Mouse (Mus musculus) CH12F3 (cell line): ENCODE measurements around the gene Kctd21.

ENCODE experiments used
- in situ Hi-C: fragments of 300-500 bp; cut with MboI; formaldehyde crosslinking; loops from 2 replicates; pipeline ENCODE4 v1.14.3; 2020; ENCODE audit warnings: low sequenced_read_pairs

The Kctd21 gene

GRCm38 (mm10) chr7:97331726-97332666 is at the start of gene Kctd21, which contains the start of gene Usp35:
TSS of gene Kctd21 (plus strand) at chr7:97332327.
TSS of gene Usp35 (minus strand) at chr7:97332020.
- in situ Hi-C loops, result no loop called here

GRCm38 (mm10) chr7:97296986-97297385 is 35.1 kb upstream of the Kctd21 start:
- in situ Hi-C loops, result loop anchor here (10.0 kb wide), 1 partner anchor 322 kb away; no protein-coding TSS in a partner anchor

- in situ Hi-C loops, result loop anchor here (10.0 kb wide), 1 partner anchor 323 kb away; no protein-coding TSS in a partner anchor
Observed at GRCm38 (mm10) chr7:97297466-97297865, 34.7 kb upstream of the Kctd21 start.

- in situ Hi-C loops, result loop anchor here (10.0 kb wide), 1 partner anchor 323 kb away; no protein-coding TSS in a partner anchor
Observed at GRCm38 (mm10) chr7:97298279-97298678, 33.8 kb upstream of the Kctd21 start.

- in situ Hi-C loops, result loop anchor here (10.0 kb wide), 1 partner anchor 324 kb away; no protein-coding TSS in a partner anchor
Observed at GRCm38 (mm10) chr7:97298943-97299342, 33.2 kb upstream of the Kctd21 start.

DNA sequence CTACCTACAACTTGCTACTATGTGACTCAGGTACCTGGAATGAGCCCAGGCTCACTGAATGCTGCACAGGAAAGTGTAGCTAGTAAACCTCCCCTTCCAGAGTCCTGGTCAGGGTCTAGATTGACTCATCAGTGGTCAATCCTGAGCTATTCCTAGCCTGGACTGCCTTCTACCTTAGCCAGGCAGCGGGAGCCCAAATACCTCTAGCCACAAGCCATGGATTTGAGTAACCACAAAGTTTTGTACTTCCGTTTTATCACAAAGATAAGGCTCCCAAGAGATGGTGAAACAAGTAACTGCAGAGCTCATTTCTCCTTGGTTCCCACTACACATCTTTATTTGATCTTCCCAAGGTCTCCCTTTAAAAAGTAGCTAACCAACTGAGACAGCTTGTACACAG is 31.2 kb upstream of the Kctd21 start:
- in situ Hi-C loops, result no loop called here

DNA sequence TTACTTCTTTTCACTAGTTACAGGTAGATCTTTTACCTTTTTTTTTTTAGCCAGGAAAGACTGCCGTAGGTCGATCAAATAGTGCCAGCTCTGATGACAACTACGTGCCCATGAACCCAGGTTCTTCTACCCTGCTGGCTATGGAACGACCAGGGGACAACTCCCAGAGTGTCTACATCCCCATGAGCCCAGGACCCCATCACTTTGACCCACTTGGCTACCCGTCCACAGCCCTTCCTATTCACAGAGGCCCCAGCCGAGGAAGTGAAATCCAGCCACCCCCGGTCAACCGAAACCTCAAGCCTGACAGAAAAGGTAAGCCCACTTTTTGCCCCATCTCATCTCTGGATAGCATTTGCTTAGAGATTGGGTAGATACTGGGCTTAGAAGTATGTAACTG is 30.8 kb upstream of the Kctd21 start:
- in situ Hi-C loops, result no loop called here

GRCm38 (mm10) chr7:97302261-97302660 is 29.9 kb upstream of the Kctd21 start:
- in situ Hi-C loops, result no loop called here

GRCm38 (mm10) chr7:97302876-97303275 is 29.3 kb upstream of the Kctd21 start:
- in situ Hi-C loops, result no loop called here

GRCm38 (mm10) chr7:97303614-97304013 is 28.5 kb upstream of the Kctd21 start:
- in situ Hi-C loops, result no loop called here

DNA sequence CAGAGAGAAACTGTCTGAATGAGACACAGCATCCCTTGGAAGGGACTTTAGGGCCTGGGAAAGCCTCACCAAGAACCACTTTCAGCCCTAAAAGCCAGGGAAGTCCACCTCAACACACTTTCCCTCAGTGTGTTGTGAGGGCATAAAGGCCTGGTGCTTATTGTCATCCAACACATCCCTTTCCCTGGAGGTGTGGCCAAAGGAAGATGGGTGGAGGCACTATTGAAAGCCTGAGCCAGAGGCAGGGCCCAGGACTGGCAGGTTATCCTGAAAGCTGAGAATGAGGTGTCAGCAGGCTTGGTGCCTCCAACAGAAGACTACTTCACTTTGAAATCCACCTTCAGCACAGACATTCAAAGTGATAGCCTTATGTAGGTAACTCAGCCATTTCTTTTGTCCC is 27.7 kb upstream of the Kctd21 start:
- in situ Hi-C loops, result no loop called here

DNA sequence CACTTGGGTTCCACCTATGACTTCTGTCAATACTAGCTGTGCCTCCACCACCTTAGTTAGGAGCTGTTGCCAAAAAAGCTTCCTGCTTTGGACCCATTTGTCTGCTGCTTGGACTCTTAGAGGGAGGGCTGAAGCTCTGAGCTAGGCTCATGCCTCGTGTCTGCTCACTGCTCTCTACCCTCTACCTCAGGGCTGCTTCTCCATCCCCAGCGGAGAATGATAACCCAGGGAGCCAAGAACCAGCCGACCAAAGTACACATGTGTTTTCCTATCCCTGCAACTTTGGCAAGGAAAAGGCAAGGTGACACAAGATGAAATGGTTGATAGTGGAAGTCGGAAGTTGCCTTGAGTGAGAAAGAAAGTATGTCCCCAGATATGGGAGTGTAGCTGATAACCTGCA is 26.9 kb upstream of the Kctd21 start:
- in situ Hi-C loops, result no loop called here

GRCm38 (mm10) chr7:97306813-97307212 is 25.3 kb upstream of the Kctd21 start:
- in situ Hi-C loops, result no loop called here

GRCm38 (mm10) chr7:97307546-97307945 is 24.6 kb upstream of the Kctd21 start:
- in situ Hi-C loops, result no loop called here

- in situ Hi-C loops, result no loop called here
Observed at GRCm38 (mm10) chr7:97309461-97310340, 22.4 kb upstream of the Kctd21 start.

DNA sequence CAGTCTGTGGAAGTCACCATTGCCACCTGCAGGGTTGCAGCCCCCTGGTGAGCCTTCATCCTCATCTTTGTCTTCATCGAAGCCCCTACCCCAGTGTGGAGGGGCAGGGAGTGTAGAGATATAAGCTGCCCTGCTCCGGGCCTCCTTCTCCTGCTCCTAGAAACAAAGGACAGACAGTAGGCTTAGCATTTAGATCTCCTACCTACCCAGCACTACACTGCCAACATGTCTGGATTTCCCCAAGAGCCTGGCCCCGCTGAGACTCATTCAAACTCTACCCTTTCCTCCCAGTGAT is 21.8 kb upstream of the Kctd21 start:
- in situ Hi-C loops, result no loop called here

DNA sequence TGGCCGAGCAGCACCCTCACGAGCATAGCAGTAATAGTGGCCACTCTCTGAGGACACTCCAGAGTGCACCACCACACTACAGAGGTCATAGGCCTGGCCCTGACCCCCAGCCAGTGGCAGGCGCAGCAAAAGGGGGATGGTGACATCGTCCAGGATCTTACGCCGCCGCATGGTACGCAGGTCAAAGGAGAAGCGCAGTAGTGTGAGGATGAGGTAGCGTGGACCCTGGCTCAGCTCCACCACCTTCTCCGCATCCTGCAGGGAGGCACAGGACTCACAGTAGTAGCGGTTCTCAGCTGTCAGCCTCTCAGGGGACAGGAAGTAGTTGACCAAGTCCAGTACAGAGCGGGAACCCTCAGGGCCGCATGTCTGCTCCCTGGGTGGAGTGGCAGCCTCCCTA is 20.5 kb upstream of the Kctd21 start:
- in situ Hi-C loops, result no loop called here

DNA sequence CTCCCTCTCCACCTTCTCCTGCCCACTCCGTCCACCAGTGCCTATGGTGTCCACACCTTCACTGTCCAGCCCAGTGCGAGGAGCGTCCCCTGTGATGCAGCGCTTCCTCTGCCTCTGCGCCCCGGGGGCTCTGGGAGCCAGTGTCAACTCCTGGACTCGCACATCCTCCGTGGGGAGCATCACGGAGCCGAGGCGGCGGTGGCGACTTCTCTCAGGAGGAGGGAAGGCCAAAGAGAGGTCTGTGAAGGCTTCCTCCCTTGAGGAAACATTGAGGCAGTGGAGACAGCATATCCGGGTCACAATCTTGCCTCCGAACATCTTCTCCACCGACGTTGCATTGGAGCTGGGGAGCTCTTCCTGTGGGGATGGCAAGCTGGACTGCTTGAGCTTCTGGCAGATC is 19.9 kb upstream of the Kctd21 start:
- in situ Hi-C loops, result no loop called here

DNA sequence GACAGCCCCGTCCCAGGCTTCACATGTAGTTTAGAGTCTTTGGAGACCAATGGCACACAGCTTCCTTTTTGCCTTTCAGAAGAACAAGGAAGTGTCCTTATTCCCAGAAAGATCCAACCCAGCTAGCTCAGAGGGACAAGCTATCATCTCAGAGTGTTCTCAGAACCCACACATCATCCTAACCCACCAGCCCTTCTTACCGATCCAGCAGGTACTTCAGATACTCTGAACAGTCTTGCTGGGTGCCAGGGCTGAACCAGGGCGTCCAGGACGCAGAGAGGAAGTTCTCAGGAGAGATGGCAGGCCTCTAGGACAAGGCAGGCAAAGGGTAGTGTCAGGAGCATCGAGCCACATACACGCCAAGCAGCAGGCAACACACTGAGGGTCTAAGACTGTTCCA is 19.3 kb upstream of the Kctd21 start:
- in situ Hi-C loops, result no loop called here

GRCm38 (mm10) chr7:97313364-97313995 is 18.6 kb upstream of the Kctd21 start:
- in situ Hi-C loops, result no loop called here

DNA sequence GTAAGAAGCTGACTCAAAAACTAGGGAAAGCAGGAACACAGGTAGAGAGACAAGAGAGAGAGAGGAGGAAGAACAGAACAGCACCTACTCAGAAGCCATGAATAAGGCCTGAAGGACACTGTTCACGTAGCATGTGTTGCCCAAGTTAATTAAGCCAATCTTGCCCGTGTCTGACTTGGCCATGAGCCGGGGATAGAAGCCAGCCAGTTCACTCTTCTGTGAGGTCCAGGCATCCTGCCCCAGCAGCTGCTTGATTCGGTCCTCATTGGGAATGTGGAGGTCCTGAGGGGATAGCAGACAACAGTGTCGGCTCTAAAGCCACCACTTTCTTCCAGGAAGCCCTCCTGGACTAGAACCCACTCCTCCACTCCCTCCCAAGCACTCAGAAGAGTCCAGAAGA is 17.5 kb upstream of the Kctd21 start:
- in situ Hi-C loops, result no loop called here
